Mouse (Mus musculus) bone marrow macrophage, adult 2 months (primary cell): ENCODE measurements around the gene Limd1.

ENCODE experiments used
- CTCF ChIP-seq: IDR thresholded peaks from 2 replicates; pipeline ENCODE4 v1.5.1; 2012; ENCODE audit warnings: low read depth, mild to moderate bottlenecking, low read length, moderate library complexity
- POLR2A ChIP-seq: IDR thresholded peaks from 2 replicates; pipeline ENCODE4 v1.6.1; 2012; ENCODE audit warnings: mild to moderate bottlenecking, low read depth, low read length, borderline replicate concordance

- TF ChIP-seq POLR2A (no peak), CTCF (no peak)
These were observed 61.3 kb downstream of the Limd1 start for GRCm38 (mm10) chr9:123539823-123540222.
